Mouse (Mus musculus) testis, adult 2 months (tissue): Measurements from ENCODE around the gene Ptp4a2. TPM values are rescaled to one million over a fixed set of nuclear protein-coding genes. Genes with fewer than 3 reads are reported as not detected.
"Not testable (repeated sequence)": the region's sequence is repeated elsewhere in the genome, so short reads cannot be mapped to it uniquely, and the experiment has no call there.

Experiments
- H3K27ac ChIP-seq: fragments of 200-500 bp; 2 replicates; pipeline ENCODE4 v1.5.1; 2012; ENCODE audit warnings: low read depth, low read length; ENCODE audit not compliant: control insufficient read depth, insufficient read depth
- H3K27me3 ChIP-seq: fragments of 200-500 bp; 2 replicates; pipeline ENCODE4 v1.6.1; 2012; ENCODE audit warnings: mild to moderate bottlenecking, low read length, moderate library complexity; ENCODE audit not compliant: control insufficient read depth, insufficient read depth
- H3K36me3 ChIP-seq: fragments of 200-500 bp; 2 replicates; pipeline ENCODE4 v1.6.1; 2012; ENCODE audit warnings: mild to moderate bottlenecking, low read length; ENCODE audit not compliant: control insufficient read depth, insufficient read depth
- H3K4me1 ChIP-seq: fragments of 200-500 bp; 2 replicates; pipeline ENCODE4 v1.6.1; 2012; ENCODE audit warnings: low read length; ENCODE audit not compliant: control insufficient read depth, insufficient read depth
- H3K4me3 ChIP-seq: fragments of 200-500 bp; 2 replicates; pipeline ENCODE4 v1.5.1; 2012; ENCODE audit warnings: low read depth, mild to moderate bottlenecking, low read length, moderate library complexity, mixed read lengths; ENCODE audit not compliant: control insufficient read depth
- CTCF ChIP-seq: fragments of 200-500 bp; IDR thresholded peaks from 2 replicates; pipeline ENCODE4 v1.5.1; 2012; ENCODE audit warnings: low read depth, mild to moderate bottlenecking, inconsistent platforms, low read length, moderate library complexity; ENCODE audit not compliant: control insufficient read depth, insufficient read depth, insufficient replicate concordance
- POLR2A ChIP-seq: fragments of 200-500 bp; IDR thresholded peaks from 2 replicates; pipeline ENCODE4 v1.6.1; 2012; ENCODE audit warnings: low read depth, mild to moderate bottlenecking, inconsistent platforms, low read length, moderate library complexity; ENCODE audit not compliant: control insufficient read depth
- polyA plus RNA-seq: library from polyadenylated mRNA; depleted of rRNA; stranded (reverse); fragments of >200 nt; gene quantifications from 2 replicates; pipeline ENCODE4 v1.2.3, GENCODE M21; 2012; rRNA removed

Ptp4a2 gene
- polyA plus RNA-seq, 1 experiment = 48.8 TPM

GRCm38 (mm10) chr4:129890094-129890493 lies 79.1 kb downstream of the Ptp4a2 start:
- H3K36me3 ChIP-seq = no peaks in the 10 kb centered on the region
- 0 out of 2 replicates have a peak, but pooled peaks cover 3% of the 10 kb centered on the region for H3K4me1 ChIP-seq
- H3K27ac ChIP-seq = no peak overlapping the region
- H3K4me3 ChIP-seq = peak overlapping the region; percentile 15
- TF ChIP-seq POLR2A (no peak), CTCF (no peak)
- H3K27me3 ChIP-seq = no peaks in the 10 kb centered on the region

DNA sequence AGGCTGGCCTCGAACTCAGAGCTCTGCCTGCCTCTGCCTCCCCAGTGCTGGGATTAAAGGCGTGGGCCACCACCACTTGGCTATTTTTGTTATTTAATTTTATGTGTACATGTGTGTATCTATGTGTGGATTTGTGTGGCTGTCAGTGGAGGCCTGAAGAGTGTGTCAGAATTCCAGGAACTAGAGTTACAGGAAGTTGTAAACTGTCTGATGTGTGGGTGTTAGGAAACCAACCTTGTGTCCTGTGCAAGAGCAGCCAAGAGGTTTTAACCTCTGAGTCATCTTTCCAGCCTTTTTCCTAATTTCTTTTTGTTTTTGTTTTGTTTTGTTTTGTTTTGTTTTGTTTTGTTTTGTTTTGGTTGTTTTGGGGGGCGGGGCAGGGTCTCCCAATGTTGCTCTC lies 83.8 kb downstream of the Ptp4a2 start:
- no peak overlapping the region for H3K4me3 ChIP-seq
- no peaks in the 10 kb centered on the region for H3K27me3 ChIP-seq

GRCm38 (mm10) chr4:129898815-129899214 lies 87.8 kb downstream of the Ptp4a2 start:
- H3K27ac ChIP-seq, H3K36me3 ChIP-seq, H3K27me3 ChIP-seq, H3K4me1 ChIP-seq: not testable (repeated sequence)
- H3K4me3 ChIP-seq = peak overlapping the region; percentile 22

More for the DNA sequence above, 83.8 kb downstream of the Ptp4a2 start:
- 0 out of 2 replicates have a peak, but pooled peaks cover 3% of the 10 kb centered on the region for H3K4me1 ChIP-seq
- no peak for TF ChIP-seq POLR2A
- TF ChIP-seq CTCF = no peak
- H3K36me3 ChIP-seq = no peaks in the 10 kb centered on the region
- H3K27ac ChIP-seq = no peak overlapping the region

Other genes with a start within 250 kb of the Ptp4a2 start
- 1.8 and 2.5 TPM in 2 replicates for gene Lck, start 237.6 kb upstream of the Ptp4a2 start, polyA plus RNA-seq
- gene Fam167b, start 232.7 kb upstream of the Ptp4a2 start, polyA plus RNA-seq = 0.19 TPM in 1 of 2 replicates, not detected in the other
- gene Eif3i, start 210.6 kb upstream of the Ptp4a2 start, polyA plus RNA-seq = 204 and 221 TPM in 2 replicates
- 50.1 and 56.2 TPM in 2 replicates for gene Tmem234, start 210.6 kb upstream of the Ptp4a2 start, polyA plus RNA-seq
- 15.5 and 19.4 TPM in 2 replicates for gene Dcdc2b, start 197.0 kb upstream of the Ptp4a2 start, polyA plus RNA-seq
- 45.7 and 46.2 TPM in 2 replicates for gene Iqcc, start 192.1 kb upstream of the Ptp4a2 start, polyA plus RNA-seq
- gene Ccdc28b, start 187.3 kb upstream of the Ptp4a2 start, polyA plus RNA-seq = 13.8 and 14.1 TPM in 2 replicates
- 15.3 and 15.9 TPM in 2 replicates for gene Txlna, start 170.2 kb upstream of the Ptp4a2 start, polyA plus RNA-seq
- gene Kpna6, start 138.5 kb upstream of the Ptp4a2 start, polyA plus RNA-seq = 140 and 143 TPM in 2 replicates
- 273 and 283 TPM in 2 replicates for gene Tmem39b, start 114.4 kb upstream of the Ptp4a2 start, polyA plus RNA-seq
- gene Khdrbs1, start 68.9 kb upstream of the Ptp4a2 start, polyA plus RNA-seq = 17.1 and 19.2 TPM in 2 replicates
- 5.1 and 5.4 TPM in 2 replicates for gene Spocd1, start 118.0 kb downstream of the Ptp4a2 start, polyA plus RNA-seq
- 1.2 and 1.6 TPM in 2 replicates for gene Adgrb2, start 173.7 kb downstream of the Ptp4a2 start, polyA plus RNA-seq
- 111 and 116 TPM in 2 replicates for gene Col16a1, start 236.6 kb downstream of the Ptp4a2 start, polyA plus RNA-seq